Mouse (Mus musculus): ENCODE measurements around the gene Ear10. TPM values are rescaled to one million over a fixed set of nuclear protein-coding genes. Genes with fewer than 3 reads are reported as not detected.
"Not testable (repeated sequence)": the region's sequence is repeated elsewhere in the genome, so short reads cannot be mapped to it uniquely, and the experiment has no call there.

Ear10 gene
- not detected in 2 replicates for polyA plus RNA-seq (2015; fragmentation: Nextera tagmentation; extraction: Ambion mirVana)

DNA sequence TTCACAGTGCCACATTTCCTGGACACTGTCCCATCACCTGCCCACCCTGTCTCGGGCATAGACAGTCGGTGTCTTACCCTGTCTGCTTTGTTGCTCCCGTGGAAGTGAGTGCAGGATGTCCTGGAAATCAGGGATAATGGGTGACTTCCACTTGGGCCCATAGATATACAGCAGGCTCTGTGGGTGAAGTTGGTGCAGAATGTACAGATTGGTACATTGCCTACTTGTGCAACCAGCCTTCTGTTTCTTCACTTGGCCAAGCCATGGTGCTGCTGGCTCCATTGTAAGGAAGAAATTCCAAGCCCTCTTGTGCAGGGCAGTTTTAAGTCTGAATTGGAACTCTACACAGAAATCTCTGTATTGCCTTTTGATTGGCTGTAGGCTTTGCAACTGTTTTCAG is at the start of gene Ear10:
Gene Ear10, minus strand, starts transcription at position 101 of the 400 bp plus-strand sequence.
- not testable (repeated sequence) for H3K36me3 ChIP-seq (ENCODE audit: control insufficient read depth, insufficient read depth, low read length); H3K9me3 ChIP-seq (ENCODE audit: control insufficient read depth, low read length); H3K9ac ChIP-seq (ENCODE audit: low read length); H3K4me1 ChIP-seq (replicated peaks; ENCODE audit: control insufficient read depth, insufficient read depth, low read length); H3K27me3 ChIP-seq (ENCODE audit: control insufficient read depth, insufficient read depth, low read depth, low read length); H3K4me2 ChIP-seq (ENCODE audit: low read depth, low read length); H3K4me3 ChIP-seq (ENCODE audit: low read length); ATAC-seq (ENCODE audit: low read depth); H3K27ac ChIP-seq (ENCODE audit: low read length)
- 80% methylated on average over 3 of the region's 3 CpGs for WGBS

DNA sequence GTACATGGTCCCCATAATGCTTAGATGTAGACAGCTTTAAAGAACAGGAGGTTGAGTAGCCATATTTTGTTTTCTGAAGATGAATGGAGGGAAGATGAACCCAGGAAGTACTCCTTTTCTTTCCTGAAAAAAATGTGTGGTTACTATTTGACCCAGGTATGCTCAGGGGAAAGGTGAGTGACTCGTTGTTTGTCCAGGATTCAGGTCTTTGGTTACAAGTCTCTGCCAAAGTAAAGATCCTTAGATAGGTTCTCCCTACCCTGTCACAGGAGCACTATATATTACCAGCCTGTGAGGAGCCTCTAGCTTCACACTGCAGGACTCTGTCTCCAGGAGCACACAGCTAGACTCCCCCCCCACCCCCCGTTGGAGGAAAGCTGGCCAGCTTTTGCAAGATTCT is 33.4 kb upstream of the Ear10 start, which contains the start of gene Ang5:
Gene Ang5, plus strand, starts transcription at position 301 of the 400 bp plus-strand sequence.
- H3K4me2 ChIP-seq (ENCODE audit: low read depth, low read length); H3K36me3 ChIP-seq (ENCODE audit: control insufficient read depth, insufficient read depth, low read length); ATAC-seq (ENCODE audit: low read depth); H3K27ac ChIP-seq (ENCODE audit: low read length); H3K9me3 ChIP-seq (ENCODE audit: control insufficient read depth, low read length); H3K9ac ChIP-seq (ENCODE audit: low read length); H3K4me1 ChIP-seq (replicated peaks; ENCODE audit: control insufficient read depth, insufficient read depth, low read length); H3K27me3 ChIP-seq (ENCODE audit: control insufficient read depth, insufficient read depth, low read depth, low read length); H3K4me3 ChIP-seq (ENCODE audit: low read length): not testable (repeated sequence)
- no CpG with 5 or more reads among the region's 2 CpGs for WGBS

DNA sequence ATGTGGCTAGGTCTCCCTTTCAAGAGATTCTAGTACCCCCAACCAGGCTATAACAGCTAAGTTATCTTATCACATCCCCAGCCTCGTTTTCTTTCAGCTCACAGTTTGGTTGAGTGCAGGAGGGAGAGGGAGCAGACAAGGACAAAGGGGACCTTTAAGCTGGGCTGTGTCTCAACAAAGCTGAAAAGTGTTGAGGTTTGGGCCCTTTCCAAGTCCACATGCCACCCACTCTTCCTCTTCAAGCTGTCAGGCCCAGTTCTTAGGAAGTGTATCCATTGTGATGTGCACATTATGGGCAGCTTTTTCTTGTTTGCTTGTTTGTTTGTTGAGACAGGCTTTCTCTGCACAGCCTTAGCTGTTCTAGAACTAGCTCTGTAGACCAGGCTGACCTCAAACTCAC is 31.7 kb upstream of the Ear10 start:
- not testable (repeated sequence) for ATAC-seq (ENCODE audit: low read depth); H3K27ac ChIP-seq (ENCODE audit: low read length); H3K27me3 ChIP-seq (ENCODE audit: control insufficient read depth, insufficient read depth, low read depth, low read length); H3K9ac ChIP-seq (ENCODE audit: low read length); H3K9me3 ChIP-seq (ENCODE audit: control insufficient read depth, low read length); H3K4me2 ChIP-seq (ENCODE audit: low read depth, low read length); H3K36me3 ChIP-seq (ENCODE audit: control insufficient read depth, insufficient read depth, low read length); H3K4me1 ChIP-seq (replicated peaks; ENCODE audit: control insufficient read depth, insufficient read depth, low read length); H3K4me3 ChIP-seq (ENCODE audit: low read length)
- no CpG with 5 or more reads among the region's 1 CpGs for WGBS

DNA sequence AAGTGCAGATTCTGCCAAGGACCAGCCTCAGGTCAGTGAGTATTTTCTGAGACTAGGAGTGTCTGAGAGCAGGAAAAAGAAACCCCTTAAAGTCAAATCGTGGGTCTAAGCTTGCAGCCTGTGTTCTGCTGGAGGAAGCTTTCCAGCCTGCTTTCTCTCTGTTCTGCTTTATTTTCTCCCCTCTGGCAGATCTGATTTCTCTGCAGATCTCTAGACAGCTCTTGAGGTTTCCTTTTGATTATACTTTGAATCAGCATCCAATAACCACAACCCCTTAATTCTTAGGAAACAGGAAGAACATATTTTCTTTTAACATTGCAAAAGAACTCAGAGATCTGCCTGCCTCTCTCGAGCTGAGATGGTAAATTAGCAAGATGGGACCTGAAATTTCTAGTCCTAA is 30.0 kb upstream of the Ear10 start:
- H3K9me3 ChIP-seq (ENCODE audit: control insufficient read depth, low read length); H3K27ac ChIP-seq (ENCODE audit: low read length); ATAC-seq (ENCODE audit: low read depth); H3K9ac ChIP-seq (ENCODE audit: low read length); H3K4me2 ChIP-seq (ENCODE audit: low read depth, low read length); H3K27me3 ChIP-seq (ENCODE audit: control insufficient read depth, insufficient read depth, low read depth, low read length); H3K4me1 ChIP-seq (replicated peaks; ENCODE audit: control insufficient read depth, insufficient read depth, low read length); H3K36me3 ChIP-seq (ENCODE audit: control insufficient read depth, insufficient read depth, low read length); H3K4me3 ChIP-seq (ENCODE audit: low read length): not testable (repeated sequence)
- 54% methylated on average over 1 of the region's 2 CpGs for WGBS

DNA sequence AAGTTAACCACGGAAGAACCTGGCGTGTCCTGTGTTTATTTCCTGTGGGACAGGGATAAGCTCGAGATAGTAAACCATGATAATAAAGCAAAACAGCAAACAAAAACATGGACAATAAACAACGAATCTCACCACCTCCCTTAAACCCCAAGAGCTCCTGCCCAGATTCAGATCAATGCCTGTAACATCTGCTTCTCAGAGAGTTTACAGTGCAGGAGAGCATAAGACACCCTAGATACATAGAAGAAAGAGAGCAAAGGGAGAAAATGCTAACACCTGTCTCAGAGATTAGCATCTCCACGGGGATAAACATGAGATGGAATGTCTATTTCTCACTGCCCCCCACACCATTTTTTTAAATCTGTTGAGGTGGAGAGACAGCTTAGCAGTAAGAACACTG is 10.0 kb upstream of the Ear10 start:
- 47% methylated on average over 5 of the region's 5 CpGs for WGBS
- not testable (repeated sequence) for H3K27ac ChIP-seq (ENCODE audit: low read length); H3K36me3 ChIP-seq (ENCODE audit: control insufficient read depth, insufficient read depth, low read length); H3K4me2 ChIP-seq (ENCODE audit: low read depth, low read length); H3K9me3 ChIP-seq (ENCODE audit: control insufficient read depth, low read length); H3K9ac ChIP-seq (ENCODE audit: low read length); H3K4me3 ChIP-seq (ENCODE audit: low read length); ATAC-seq (ENCODE audit: low read depth); H3K27me3 ChIP-seq (ENCODE audit: control insufficient read depth, insufficient read depth, low read depth, low read length); H3K4me1 ChIP-seq (replicated peaks; ENCODE audit: control insufficient read depth, insufficient read depth, low read length)

DNA sequence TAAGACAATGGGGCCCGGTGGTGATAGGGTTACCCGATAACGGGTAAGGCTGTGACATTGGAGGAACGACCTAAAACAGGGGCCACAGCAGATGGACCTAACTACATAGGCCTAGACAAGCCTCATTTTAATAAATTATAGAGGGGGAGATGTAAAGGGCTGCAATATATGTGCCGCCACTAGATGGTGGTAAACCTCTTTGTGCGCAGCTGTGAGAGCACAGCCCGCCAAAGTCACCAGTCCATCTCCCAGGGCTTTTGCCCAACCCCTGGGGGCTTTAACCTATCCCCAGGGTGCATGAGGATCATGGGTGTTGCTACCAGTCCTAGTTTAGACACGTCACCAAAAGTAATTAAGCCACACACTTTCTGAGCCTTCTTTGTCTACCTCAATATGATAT is 9.6 kb upstream of the Ear10 start:
- 15% methylated on average over 8 of the region's 8 CpGs for WGBS
- not testable (repeated sequence) for ATAC-seq (ENCODE audit: low read depth); H3K36me3 ChIP-seq (ENCODE audit: control insufficient read depth, insufficient read depth, low read length); H3K4me1 ChIP-seq (replicated peaks; ENCODE audit: control insufficient read depth, insufficient read depth, low read length); H3K4me3 ChIP-seq (ENCODE audit: low read length); H3K27ac ChIP-seq (ENCODE audit: low read length); H3K9ac ChIP-seq (ENCODE audit: low read length); H3K4me2 ChIP-seq (ENCODE audit: low read depth, low read length); H3K9me3 ChIP-seq (ENCODE audit: control insufficient read depth, low read length); H3K27me3 ChIP-seq (ENCODE audit: control insufficient read depth, insufficient read depth, low read depth, low read length)

DNA sequence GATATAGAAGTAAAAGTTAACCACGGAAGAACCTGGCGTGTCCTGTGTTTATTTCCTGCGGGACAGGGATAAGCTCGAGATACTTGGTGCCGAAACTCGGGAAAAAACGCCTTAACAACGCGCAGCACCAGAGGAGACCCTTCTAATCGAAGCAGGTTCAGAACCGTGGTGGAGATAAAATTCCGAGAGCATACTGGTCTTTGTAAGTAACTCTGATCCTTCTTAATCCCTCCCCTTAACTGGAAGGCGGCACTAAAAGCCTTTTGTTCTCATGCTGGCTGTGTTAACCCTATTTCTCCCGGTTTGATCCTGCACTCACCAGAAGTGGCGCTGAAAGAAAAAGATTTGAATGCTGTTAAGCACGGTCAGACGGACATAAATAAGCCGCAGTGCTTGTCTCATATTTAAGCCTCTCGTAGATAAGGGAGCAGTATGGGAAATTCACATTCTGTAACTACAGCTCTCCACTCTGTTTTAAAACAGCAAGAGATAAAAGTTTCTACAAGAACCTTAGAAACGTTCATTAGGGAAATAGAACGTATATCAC is 2.1 kb upstream of the Ear10 start:
- Histone ChIP-seq H3K4me2 (ENCODE audit: low read depth, low read length) (peak overlapping the region; percentile 48), H3K9ac (ENCODE audit: low read length) (peak overlapping the region; percentile 69), H3K4me3 (ENCODE audit: low read length) (peak overlapping the region; percentile 58), H3K27ac (ENCODE audit: low read length) (peak overlapping the region; percentile 92)
- not testable (repeated sequence) for H3K4me1 ChIP-seq (replicated peaks; ENCODE audit: control insufficient read depth, insufficient read depth, low read length); H3K9me3 ChIP-seq (ENCODE audit: control insufficient read depth, low read length); H3K27me3 ChIP-seq (ENCODE audit: control insufficient read depth, insufficient read depth, low read depth, low read length); H3K36me3 ChIP-seq (ENCODE audit: control insufficient read depth, insufficient read depth, low read length)
- WGBS = 5% methylated on average over 21 of the region's 21 CpGs
- ATAC-seq (ENCODE audit: low read depth) = peak; percentile 82

DNA sequence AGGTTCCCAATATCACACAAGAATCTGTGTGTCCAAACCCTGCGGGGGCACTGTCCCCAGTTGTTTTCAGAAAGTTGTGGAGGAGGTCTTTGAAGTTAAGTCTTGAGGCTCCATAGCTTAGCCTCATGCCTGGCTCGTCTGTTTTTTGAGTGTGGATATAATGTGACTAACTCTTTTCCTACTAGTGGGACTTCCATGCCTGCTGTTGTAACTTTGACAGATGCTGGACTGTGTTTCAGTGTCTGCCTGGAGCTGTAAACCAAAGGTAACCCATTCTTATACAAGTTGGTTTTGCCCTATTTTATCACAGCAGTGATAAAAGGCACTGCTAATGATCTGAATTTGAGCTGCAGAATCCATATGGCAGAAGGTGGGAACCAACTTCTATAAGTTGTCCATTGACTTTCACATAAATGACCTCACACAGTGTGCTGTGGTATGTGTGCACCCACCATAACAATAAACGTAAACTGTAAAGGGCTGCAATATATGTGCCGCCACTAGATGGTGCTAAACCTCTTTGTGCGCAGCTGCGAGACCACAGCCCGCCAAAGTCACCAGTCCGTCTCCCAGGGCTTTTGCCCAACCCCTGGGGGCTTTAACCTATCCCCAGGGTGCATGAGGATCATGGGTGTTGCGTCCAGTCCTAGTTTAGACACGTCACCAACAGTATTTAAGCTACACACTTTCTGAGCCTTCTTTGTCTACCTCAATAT is 1.5 kb upstream of the Ear10 start, which contains the start of gene Gm8113:
Gene Gm8113, plus strand, starts transcription at position 703 of the 716 bp plus-strand sequence.
- Histone ChIP-seq H3K9ac (ENCODE audit: low read length) (peak within 1 kb of the TSS; percentile 69), H3K4me3 (ENCODE audit: low read length) (peak within 1 kb of the TSS; percentile 58), H3K27ac (ENCODE audit: low read length) (peak within 1 kb of the TSS; percentile 92), H3K4me2 (ENCODE audit: low read depth, low read length) (peak within 1 kb of the TSS; percentile 48)
- 6% methylated on average over 10 of the region's 10 CpGs for WGBS
- H3K27me3 ChIP-seq (ENCODE audit: control insufficient read depth, insufficient read depth, low read depth, low read length); H3K9me3 ChIP-seq (ENCODE audit: control insufficient read depth, low read length); H3K4me1 ChIP-seq (replicated peaks; ENCODE audit: control insufficient read depth, insufficient read depth, low read length); H3K36me3 ChIP-seq (ENCODE audit: control insufficient read depth, insufficient read depth, low read length): not testable (repeated sequence)
- ATAC-seq (ENCODE audit: low read depth) = peak; percentile 97

DNA sequence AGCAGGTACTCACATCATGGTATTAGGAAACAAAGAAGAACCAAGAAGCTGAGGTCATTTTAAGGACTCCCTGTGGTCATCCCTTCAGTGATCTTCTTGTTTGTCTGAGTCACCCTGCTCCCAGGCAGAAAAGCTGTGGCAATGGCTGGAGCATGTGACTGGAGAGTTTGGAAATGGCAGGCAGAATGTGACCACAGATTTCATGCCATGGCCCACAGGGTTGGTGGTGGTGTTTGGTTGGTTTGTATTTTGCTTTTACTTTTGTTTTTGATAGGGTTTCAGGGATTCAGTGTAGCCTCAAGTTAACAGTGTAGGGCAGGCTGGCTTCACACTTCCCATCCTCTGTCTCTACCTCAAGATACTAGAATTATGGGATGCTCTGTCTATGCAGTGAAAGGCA is 5.1 kb downstream of the Ear10 start:
- ATAC-seq (ENCODE audit: low read depth); H3K36me3 ChIP-seq (ENCODE audit: control insufficient read depth, insufficient read depth, low read length); H3K9ac ChIP-seq (ENCODE audit: low read length); H3K4me3 ChIP-seq (ENCODE audit: low read length); H3K4me2 ChIP-seq (ENCODE audit: low read depth, low read length); H3K27ac ChIP-seq (ENCODE audit: low read length); H3K4me1 ChIP-seq (replicated peaks; ENCODE audit: control insufficient read depth, insufficient read depth, low read length); H3K27me3 ChIP-seq (ENCODE audit: control insufficient read depth, insufficient read depth, low read depth, low read length); H3K9me3 ChIP-seq (ENCODE audit: control insufficient read depth, low read length): not testable (repeated sequence)

Data from lung, embryonic 16.5 days (tissue).